Mouse (Mus musculus) adrenal gland, postnatal 25 days (tissue): ENCODE measurements around the gene Gm14744. TPM values are rescaled to one million over a fixed set of nuclear protein-coding genes. Genes with fewer than 3 reads are reported as not detected.
"Not testable (repeated sequence)": the region's sequence is repeated elsewhere in the genome, so short reads cannot be mapped to it uniquely, and the experiment has no call there.

Source experiments
- DNase-seq: peaks from one replicate; pipeline ENCODE4 v3.0.0; 2021; ENCODE audit warnings: mixed read lengths
- long read RNA-seq: library from polyadenylated mRNA; stranded (forward); transcript quantifications from one replicate; pipeline ENCODE4 v2.0.0, GENCODE M21; 2021
- total RNA-seq: library from RNA; stranded (reverse); gene quantifications from 2 replicates; pipeline ENCODE4 v1.2.3, GENCODE M21; 2021

The Gm14744 gene
- total RNA-seq = not detected in 2 replicates
- long read RNA-seq = 0 reads

DNA sequence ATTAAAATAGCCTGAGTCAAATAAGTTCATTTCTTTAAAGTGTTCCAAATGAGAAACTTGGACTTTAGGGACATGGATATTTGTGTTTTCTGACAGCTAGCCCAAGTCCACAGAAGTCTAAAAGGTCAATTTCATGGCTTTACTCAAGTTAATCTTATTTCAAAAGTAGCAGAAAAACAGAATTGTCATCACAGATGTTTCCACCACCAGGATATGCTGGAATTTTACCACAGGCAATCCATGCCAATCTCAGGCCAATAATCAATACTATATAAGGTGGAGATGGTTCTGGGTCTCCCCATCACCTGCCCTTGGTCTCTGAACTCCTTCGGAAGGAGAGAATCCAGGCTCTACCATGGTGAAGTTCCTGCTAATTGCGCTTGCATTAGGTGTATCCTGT, at the start of gene Gm14744:
Gene Gm14744, plus strand, starts transcription at position 301 of the 400 bp plus-strand sequence.
- DNase-seq = not testable (repeated sequence)

GRCm38 (mm10) chrX:77853523-77853922, 11.0 kb upstream of the Gm14744 start, which contains the start of gene Pbsn:
Gene Pbsn, minus strand, starts transcription at chrX:77853623.
- DNase-seq = no peak

DNA sequence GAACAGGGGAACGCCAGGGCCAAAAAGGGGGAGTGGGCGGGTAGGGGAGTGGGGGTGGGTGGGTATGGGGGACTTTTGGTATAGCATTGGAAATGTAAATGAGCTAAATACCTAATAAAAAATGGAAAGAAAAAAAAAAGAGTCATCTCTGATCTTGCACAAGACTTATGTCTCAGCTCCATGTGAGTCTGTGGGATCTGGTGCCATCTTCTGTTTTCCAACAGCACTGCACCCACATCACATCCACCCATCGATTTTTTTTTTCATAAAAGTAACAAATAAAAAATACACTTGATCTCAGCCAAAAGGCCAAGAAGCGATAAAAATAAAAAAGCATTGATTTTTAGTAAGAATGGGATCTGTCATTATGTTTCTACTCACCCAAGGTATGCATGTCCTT, 15.5 kb downstream of the Gm14744 start:
- peak; percentile 1 for DNase-seq

Other genes starting within 250 kb of the Gm14744 start
- 12.6 and 15.1 TPM in 2 replicates for gene Prkx, start 68.5 kb upstream of the Gm14744 start, total RNA-seq
- not detected in 2 replicates for gene Pbsn, start 11.1 kb upstream of the Gm14744 start, total RNA-seq
- gene 5430402E10Rik, start 60.3 kb downstream of the Gm14744 start, total RNA-seq = not detected in 2 replicates
- not detected in 2 replicates for gene Obp1a, start 226.6 kb downstream of the Gm14744 start, total RNA-seq